In the genomic region with DNA sequence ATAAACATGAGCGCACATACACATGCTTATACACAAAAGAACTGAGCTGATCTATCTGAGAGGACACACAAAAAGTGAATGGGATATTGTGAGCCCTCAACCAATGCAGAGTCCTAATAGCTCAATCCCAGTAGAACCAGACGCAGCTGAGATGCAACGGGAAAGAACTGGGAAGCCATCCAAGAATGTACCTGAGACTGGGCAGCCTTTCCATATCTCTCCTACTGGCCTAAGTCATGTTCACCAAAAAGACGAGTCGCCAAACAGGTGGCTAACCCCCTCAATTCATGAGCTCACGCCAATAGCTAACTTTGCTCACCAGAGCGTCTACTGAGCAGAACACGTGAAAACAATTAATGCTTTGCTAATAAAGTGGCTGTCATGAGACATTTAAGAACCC, we compare ENCODE assay signal across 14 mouse cellular contexts.
"Had no signal": no experiment of that assay in that cellular context is flagged by ENCODE, and none has a peak within 500 bp of the region (broad histone marks: within the 10 kb centered on the region; RNA-seq: fewer than 3 reads in every experiment).

No protein-coding gene starts in this region.

- DNase-seq: kidney, postnatal 14 days; lung, embryonic 14.5 days; lung, postnatal 10 days; lung, postnatal 4 days; midbrain, embryonic 14.5 days; thymus, adult 2 months; thymus, postnatal 4 days had no signal

- H3K4me3 ChIP-seq: kidney, embryonic 15.5 days; limb, embryonic 15.5 days; liver, embryonic 12.5 days; midbrain, embryonic 10.5 days; myocyte; neural tube, embryonic 15.5 days; stomach, embryonic 15.5 days had no signal

- H3K27ac ChIP-seq: kidney, embryonic 15.5 days; limb, embryonic 15.5 days; liver, embryonic 12.5 days; midbrain, embryonic 10.5 days; neural tube, embryonic 15.5 days; stomach, embryonic 15.5 days had no signal
